Mouse (Mus musculus): ENCODE measurements at regions not wholly inside any gene's neighbourhood (a gene's known extent, or its start where the extent isn't known, plus 50 kb on each side); places are given as distances from the start of the nearest gene placed in this dataset.
"Not testable (repeated sequence)": the region's sequence is repeated elsewhere in the genome, so short reads cannot be mapped to it uniquely, and the experiment has no call there.

GRCm38 (mm10) chr9:43857988-43858387 is 114.2 kb downstream of the Nectin1 start:
- H3K27ac ChIP-seq (ENCODE audit: low read depth, low read length): no peak overlapping the region
- no peaks in the 10 kb centered on the region for H3K36me3 ChIP-seq (ENCODE audit: control insufficient read depth, insufficient read depth, low read length)
- no peaks in the 10 kb centered on the region for H3K4me1 ChIP-seq (ENCODE audit: control insufficient read depth, insufficient read depth, low read depth, low read length)
- H3K4me3 ChIP-seq (ENCODE audit: low read length): no peak overlapping the region
- H3K9ac ChIP-seq (ENCODE audit: low read depth, low read length): no peak overlapping the region
- no peak for ATAC-seq
- H3K9me3 ChIP-seq (ENCODE audit: control insufficient read depth, low read length): no peaks in the 10 kb centered on the region
- 66% methylated on average over 2 of the region's 2 CpGs for WGBS
- no peaks in the 10 kb centered on the region for H3K27me3 ChIP-seq (replicated peaks; ENCODE audit: control insufficient read depth, insufficient read depth, low read length)
- no peak overlapping the region for H3K4me2 ChIP-seq (ENCODE audit: low read length)

- WGBS: 45% methylated on average over 6 of the region's 6 CpGs
- H3K4me2 ChIP-seq (ENCODE audit: low read length): no peak overlapping the region
- H3K4me3 ChIP-seq (ENCODE audit: low read length): no peak overlapping the region
- H3K36me3 ChIP-seq (ENCODE audit: control insufficient read depth, insufficient read depth, low read length): no peaks in the 10 kb centered on the region
- no peak overlapping the region for H3K9ac ChIP-seq (ENCODE audit: low read depth, low read length)
- H3K4me1 ChIP-seq (ENCODE audit: control insufficient read depth, insufficient read depth, low read depth, low read length): peaks cover 4% of the 10 kb centered on the region
- no peak for ATAC-seq
- H3K27me3 ChIP-seq (replicated peaks; ENCODE audit: control insufficient read depth, insufficient read depth, low read length): no peaks in the 10 kb centered on the region
- no peak overlapping the region for H3K27ac ChIP-seq (ENCODE audit: low read depth, low read length)
- H3K9me3 ChIP-seq (ENCODE audit: control insufficient read depth, low read length): no peaks in the 10 kb centered on the region
These were observed 115.0 kb downstream of the Nectin1 start for GRCm38 (mm10) chr9:43858761-43859160.

- H3K9ac ChIP-seq (ENCODE audit: low read depth, low read length): no peak overlapping the region
These were observed 116.5 kb downstream of the Nectin1 start for GRCm38 (mm10) chr9:43860264-43860663.

GRCm38 (mm10) chr9:43861375-43861774 is 117.6 kb downstream of the Nectin1 start:
- Histone ChIP-seq H3K4me2 (ENCODE audit: low read length) (no peak overlapping the region), H3K4me1 (ENCODE audit: control insufficient read depth, insufficient read depth, low read depth, low read length) (peaks cover 10% of the 10 kb centered on the region), H3K27me3 (replicated peaks; ENCODE audit: control insufficient read depth, insufficient read depth, low read length) (no peaks in the 10 kb centered on the region), H3K9me3 (ENCODE audit: control insufficient read depth, low read length) (no peaks in the 10 kb centered on the region), H3K36me3 (ENCODE audit: control insufficient read depth, insufficient read depth, low read length) (no peaks in the 10 kb centered on the region), H3K4me3 (ENCODE audit: low read length) (no peak overlapping the region), H3K27ac (ENCODE audit: low read depth, low read length) (no peak overlapping the region), H3K9ac (ENCODE audit: low read depth, low read length) (no peak overlapping the region)
- no peak for ATAC-seq
- 24% methylated on average over 10 of the region's 10 CpGs for WGBS

More at GRCm38 (mm10) chr9:43860264-43860663, 116.5 kb downstream of the Nectin1 start:
- Histone ChIP-seq H3K4me3 (ENCODE audit: low read length) (no peak overlapping the region), H3K27me3 (replicated peaks; ENCODE audit: control insufficient read depth, insufficient read depth, low read length) (no peaks in the 10 kb centered on the region), H3K27ac (ENCODE audit: low read depth, low read length) (no peak overlapping the region), H3K4me1 (ENCODE audit: control insufficient read depth, insufficient read depth, low read depth, low read length) (peaks cover 10% of the 10 kb centered on the region), H3K9me3 (ENCODE audit: control insufficient read depth, low read length) (no peaks in the 10 kb centered on the region), H3K4me2 (ENCODE audit: low read length) (no peak overlapping the region), H3K36me3 (ENCODE audit: control insufficient read depth, insufficient read depth, low read length) (no peaks in the 10 kb centered on the region)
- ATAC-seq: no peak
- 92% methylated on average over 2 of the region's 2 CpGs for WGBS

GRCm38 (mm10) chr9:43862034-43862433 is 118.2 kb downstream of the Nectin1 start:
- not testable (repeated sequence) for H3K4me3 ChIP-seq (ENCODE audit: low read length); H3K36me3 ChIP-seq (ENCODE audit: control insufficient read depth, insufficient read depth, low read length); H3K4me2 ChIP-seq (ENCODE audit: low read length); H3K9me3 ChIP-seq (ENCODE audit: control insufficient read depth, low read length); ATAC-seq; H3K9ac ChIP-seq (ENCODE audit: low read depth, low read length); H3K27me3 ChIP-seq (replicated peaks; ENCODE audit: control insufficient read depth, insufficient read depth, low read length); H3K27ac ChIP-seq (ENCODE audit: low read depth, low read length)
- WGBS: 28% methylated on average over 11 of the region's 11 CpGs
- peaks cover 10% of the 10 kb centered on the region for H3K4me1 ChIP-seq (ENCODE audit: control insufficient read depth, insufficient read depth, low read depth, low read length)

GRCm38 (mm10) chr9:43863609-43864397 is 120.0 kb downstream of the Nectin1 start:
- H3K9ac ChIP-seq (ENCODE audit: low read depth, low read length): peak overlapping the region; percentile 53
- no peaks in the 10 kb centered on the region for H3K9me3 ChIP-seq (ENCODE audit: control insufficient read depth, low read length)
- no peaks in the 10 kb centered on the region for H3K27me3 ChIP-seq (replicated peaks; ENCODE audit: control insufficient read depth, insufficient read depth, low read length)
- WGBS: 2% methylated on average over 30 of the region's 30 CpGs
- peaks cover 10% of the 10 kb centered on the region for H3K4me1 ChIP-seq (ENCODE audit: control insufficient read depth, insufficient read depth, low read depth, low read length)
- no peak overlapping the region for H3K27ac ChIP-seq (ENCODE audit: low read depth, low read length)
- no peaks in the 10 kb centered on the region for H3K36me3 ChIP-seq (ENCODE audit: control insufficient read depth, insufficient read depth, low read length)
- no peak overlapping the region for H3K4me3 ChIP-seq (ENCODE audit: low read length)
- peak; percentile 63 for ATAC-seq
- peak overlapping the region; percentile 43 for H3K4me2 ChIP-seq (ENCODE audit: low read length)

- Histone ChIP-seq H3K36me3 (ENCODE audit: control insufficient read depth, insufficient read depth, low read length) (no peaks in the 10 kb centered on the region), H3K27ac (ENCODE audit: low read depth, low read length) (no peak overlapping the region), H3K4me1 (ENCODE audit: control insufficient read depth, insufficient read depth, low read depth, low read length) (peaks cover 10% of the 10 kb centered on the region), H3K27me3 (replicated peaks; ENCODE audit: control insufficient read depth, insufficient read depth, low read length) (no peaks in the 10 kb centered on the region), H3K9ac (ENCODE audit: low read depth, low read length) (no peak overlapping the region), H3K9me3 (ENCODE audit: control insufficient read depth, low read length) (no peaks in the 10 kb centered on the region), H3K4me3 (ENCODE audit: low read length) (no peak overlapping the region), H3K4me2 (ENCODE audit: low read length) (no peak overlapping the region)
- 72% methylated on average over 12 of the region's 12 CpGs for WGBS
- no peak for ATAC-seq
These were observed 123.0 kb downstream of the Nectin1 start for GRCm38 (mm10) chr9:43866802-43867201.

- H3K4me1 ChIP-seq (ENCODE audit: control insufficient read depth, insufficient read depth, low read depth, low read length): no peaks in the 10 kb centered on the region
- no peak overlapping the region for H3K4me2 ChIP-seq (ENCODE audit: low read length)
- no peaks in the 10 kb centered on the region for H3K36me3 ChIP-seq (ENCODE audit: control insufficient read depth, insufficient read depth, low read length)
- ATAC-seq: no peak
- no peak overlapping the region for H3K27ac ChIP-seq (ENCODE audit: low read depth, low read length)
- no peak overlapping the region for H3K4me3 ChIP-seq (ENCODE audit: low read length)
- H3K27me3 ChIP-seq (replicated peaks; ENCODE audit: control insufficient read depth, insufficient read depth, low read length): no peaks in the 10 kb centered on the region; the same call in 1 of the 2 replicates
- no peak overlapping the region for H3K9ac ChIP-seq (ENCODE audit: low read depth, low read length)
- 75% methylated on average over 2 of the region's 2 CpGs for WGBS
- H3K9me3 ChIP-seq (ENCODE audit: control insufficient read depth, low read length): no peaks in the 10 kb centered on the region
These were observed 130.1 kb downstream of the Nectin1 start for GRCm38 (mm10) chr9:43873841-43874240.

GRCm38 (mm10) chr9:43874332-43874731 is 130.5 kb downstream of the Nectin1 start:
- 65% methylated on average over 5 of the region's 5 CpGs for WGBS
- Histone ChIP-seq H3K4me1 (ENCODE audit: control insufficient read depth, insufficient read depth, low read depth, low read length) (peaks cover 3% of the 10 kb centered on the region; the same call in 1 of the 2 replicates), H3K9ac (ENCODE audit: low read depth, low read length) (no peak overlapping the region), H3K9me3 (ENCODE audit: control insufficient read depth, low read length) (no peaks in the 10 kb centered on the region), H3K36me3 (ENCODE audit: control insufficient read depth, insufficient read depth, low read length) (no peaks in the 10 kb centered on the region), H3K27ac (ENCODE audit: low read depth, low read length) (no peak overlapping the region), H3K4me2 (ENCODE audit: low read length) (no peak overlapping the region), H3K27me3 (replicated peaks; ENCODE audit: control insufficient read depth, insufficient read depth, low read length) (no peaks in the 10 kb centered on the region; the same call in 1 of the 2 replicates), H3K4me3 (ENCODE audit: low read length) (no peak overlapping the region)
- no peak for ATAC-seq
